Mouse (Mus musculus): ENCODE results near the gene Ifit3b. TPM values are rescaled to one million over a fixed set of nuclear protein-coding genes. Genes with fewer than 3 reads are reported as not detected.
"Not testable (repeated sequence)": the region's sequence is repeated elsewhere in the genome, so short reads cannot be mapped to it uniquely, and the experiment has no call there.

Gene Ifit3b
- polyA plus RNA-seq, 1 experiment from 2014 or later, result 0.52 TPM

DNA sequence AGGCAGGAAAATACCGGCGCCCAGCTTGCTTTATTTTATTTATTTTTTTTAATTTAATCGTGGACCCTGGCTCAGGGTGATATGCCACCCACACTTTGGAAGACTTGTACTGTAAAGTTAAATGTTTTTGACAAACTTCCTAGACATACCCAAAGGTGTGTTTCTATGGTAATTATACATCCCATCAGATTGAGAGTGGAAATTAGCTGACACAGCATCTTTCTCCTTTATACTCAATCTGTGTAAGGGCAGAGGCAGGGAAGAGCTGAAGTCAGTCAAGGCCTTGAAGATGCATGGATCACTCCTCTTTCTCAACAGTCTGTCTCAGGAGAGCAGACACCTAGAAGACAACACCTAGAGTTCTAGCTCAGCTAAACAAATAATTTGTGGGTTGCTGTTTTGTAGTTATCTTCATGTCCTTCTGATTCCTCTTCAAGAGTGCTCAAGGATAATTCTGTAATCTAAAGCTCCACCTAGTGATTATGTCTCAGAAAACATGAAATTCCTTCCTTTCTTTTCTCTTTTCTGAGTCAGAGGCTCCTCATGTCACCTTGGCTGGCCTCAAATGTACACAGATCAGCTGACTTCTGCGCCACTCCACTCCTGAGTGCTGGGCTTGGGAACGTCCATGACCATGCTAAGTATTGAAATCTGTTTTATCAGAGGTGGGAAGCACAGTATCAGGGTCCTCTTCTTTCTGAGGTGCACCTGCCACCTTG, 21.9 kb upstream of the Ifit3b start:
- WGBS, result 69% methylated on average over 5 of the region's 5 CpGs
- not testable (repeated sequence) for H3K4me1 ChIP-seq; ATAC-seq (ENCODE audit: insufficient number of reproducible peaks, low FRiP score, low TSS enrichment, low read depth); H3K27me3 ChIP-seq; H3K9ac ChIP-seq; H3K4me2 ChIP-seq (replicated peaks); H3K27ac ChIP-seq (replicated peaks); H3K9me3 ChIP-seq (replicated peaks); H3K4me3 ChIP-seq (replicated peaks); H3K36me3 ChIP-seq

DNA sequence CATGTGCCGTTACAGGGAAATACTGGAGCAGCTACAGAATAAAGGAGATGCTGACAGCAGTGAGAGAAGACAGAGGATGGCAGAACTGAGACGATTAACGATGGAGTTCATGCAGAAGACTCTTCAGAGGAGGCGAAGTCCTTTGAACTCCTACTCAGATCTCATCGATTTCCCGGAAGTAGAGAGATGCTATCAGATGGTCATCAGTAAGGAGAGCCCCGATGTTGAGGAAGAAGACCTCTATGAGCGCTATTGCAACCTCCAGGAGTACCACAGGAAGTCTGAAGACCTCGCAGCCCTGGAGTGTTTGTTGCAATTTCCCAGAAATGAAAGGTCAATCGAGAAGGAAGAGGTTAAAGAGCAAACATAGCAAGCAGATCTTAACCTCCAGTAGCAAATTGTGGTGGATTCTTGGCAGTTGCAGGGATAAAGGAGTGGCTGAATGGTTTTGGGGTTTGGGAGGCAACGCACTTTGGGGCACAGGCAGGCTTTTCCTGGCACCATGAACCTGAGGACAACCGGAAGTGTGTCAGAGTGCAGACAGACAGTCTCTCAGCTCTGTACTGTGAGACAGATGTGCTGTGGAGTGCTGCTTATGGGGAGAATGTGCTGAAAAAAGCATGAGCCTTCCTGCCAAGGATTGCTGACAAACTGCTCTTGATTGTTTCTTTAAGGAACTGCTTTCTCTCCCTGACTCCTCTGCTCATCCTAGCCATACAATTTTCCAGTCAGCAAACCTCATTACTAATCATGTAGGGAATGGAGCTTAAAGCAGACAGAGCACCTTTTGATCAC, 19.7 kb upstream of the Ifit3b start:
- H3K36me3 ChIP-seq; H3K27me3 ChIP-seq; H3K4me3 ChIP-seq (replicated peaks); H3K4me1 ChIP-seq; H3K9ac ChIP-seq; H3K9me3 ChIP-seq (replicated peaks); H3K4me2 ChIP-seq (replicated peaks): not testable (repeated sequence)
- ATAC-seq (ENCODE audit: insufficient number of reproducible peaks, low FRiP score, low TSS enrichment, low read depth), result peak; percentile 59; the same call in 1 of the 2 replicates
- peak overlapping the region; percentile 24; the same call in 1 of the 2 replicates for H3K27ac ChIP-seq (replicated peaks)
- 64% methylated on average over 7 of the region's 12 CpGs for WGBS

DNA sequence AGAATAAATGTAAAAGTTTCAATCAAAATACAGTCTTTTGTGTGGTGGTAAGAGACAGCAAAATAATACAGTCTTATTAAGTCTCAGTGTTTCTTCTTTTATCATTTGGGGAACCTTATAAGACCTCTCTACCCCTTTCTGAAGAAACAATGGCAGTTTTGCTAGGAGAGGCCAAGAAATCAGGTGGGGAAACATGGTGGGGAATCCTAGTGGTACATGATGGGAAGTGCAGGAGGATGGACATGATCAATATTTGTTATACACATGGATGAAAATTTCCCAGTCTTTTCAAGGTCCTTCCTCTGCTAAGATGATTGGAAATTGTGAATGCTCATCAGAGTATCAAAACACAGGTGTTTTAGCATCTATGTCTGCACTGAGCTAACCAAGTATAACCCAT, 18.8 kb upstream of the Ifit3b start:
- Histone ChIP-seq H3K4me3 (replicated peaks) (no peak overlapping the region), H3K27ac (replicated peaks) (no peak overlapping the region), H3K9ac (no peak overlapping the region), H3K36me3 (no peaks in the 10 kb centered on the region), H3K4me1 (peaks cover 6% of the 10 kb centered on the region; the same call in 1 of the 2 replicates), H3K27me3 (no peaks in the 10 kb centered on the region), H3K4me2 (replicated peaks) (no peak overlapping the region), H3K9me3 (replicated peaks) (no peaks in the 10 kb centered on the region)
- no peak for ATAC-seq (ENCODE audit: insufficient number of reproducible peaks, low FRiP score, low TSS enrichment, low read depth)

DNA sequence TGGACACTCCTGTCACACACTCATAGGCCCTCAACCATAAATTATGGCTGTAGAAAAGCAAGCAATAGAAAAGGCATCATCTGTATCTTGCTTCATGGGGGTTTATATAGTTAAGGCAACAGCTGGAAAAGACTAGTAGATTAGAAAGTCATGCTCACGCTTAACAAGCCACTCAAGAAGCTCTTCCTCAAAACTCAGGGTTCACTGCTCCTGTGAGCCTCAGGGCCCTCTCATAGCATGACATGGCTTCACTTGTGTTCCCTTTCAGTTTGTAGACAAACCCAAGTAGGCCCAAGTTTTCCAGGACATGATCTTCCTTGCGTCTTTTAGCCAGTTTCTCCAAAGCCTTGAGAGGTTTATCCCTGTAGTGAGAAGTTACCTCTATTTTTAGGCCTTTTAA, 14.3 kb upstream of the Ifit3b start:
- no peaks in the 10 kb centered on the region for H3K27me3 ChIP-seq

DNA sequence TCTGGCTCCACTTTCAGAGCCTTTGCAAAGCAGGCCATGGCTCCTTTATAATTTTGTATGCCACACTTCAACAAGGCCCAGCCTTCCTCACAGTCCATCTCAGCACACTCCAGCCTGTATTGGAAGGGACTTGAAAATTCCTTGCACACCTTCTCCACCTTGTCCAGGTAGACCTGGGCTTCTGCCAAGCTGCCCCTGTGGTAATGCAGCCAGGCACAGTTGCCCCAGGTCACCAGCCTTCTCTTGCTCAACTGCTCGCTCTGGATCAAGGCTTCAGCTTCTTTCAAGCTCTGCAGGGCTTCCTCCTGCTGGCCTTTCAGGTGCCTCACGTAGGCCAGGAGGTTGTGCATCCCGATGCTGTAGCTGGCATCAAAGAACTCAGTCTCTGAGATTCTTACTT, 13.2 kb upstream of the Ifit3b start:
- H3K27ac ChIP-seq (replicated peaks); H3K9me3 ChIP-seq (replicated peaks); H3K4me1 ChIP-seq; H3K36me3 ChIP-seq; H3K27me3 ChIP-seq; ATAC-seq (ENCODE audit: insufficient number of reproducible peaks, low FRiP score, low TSS enrichment, low read depth); H3K4me3 ChIP-seq (replicated peaks); H3K4me2 ChIP-seq (replicated peaks); H3K9ac ChIP-seq: not testable (repeated sequence)
- 66% methylated on average over 3 of the region's 3 CpGs for WGBS

More for the DNA sequence above, 14.3 kb upstream of the Ifit3b start:
- WGBS, result 87% methylated on average over 2 of the region's 2 CpGs
- no peak for ATAC-seq (ENCODE audit: insufficient number of reproducible peaks, low FRiP score, low TSS enrichment, low read depth)
- Histone ChIP-seq H3K27ac (replicated peaks) (no peak overlapping the region), H3K9me3 (replicated peaks) (no peaks in the 10 kb centered on the region), H3K4me3 (replicated peaks) (no peak overlapping the region), H3K36me3 (no peaks in the 10 kb centered on the region), H3K4me1 (peaks cover 4% of the 10 kb centered on the region; the same call in 1 of the 2 replicates), H3K9ac (no peak overlapping the region), H3K4me2 (replicated peaks) (no peak overlapping the region)

DNA sequence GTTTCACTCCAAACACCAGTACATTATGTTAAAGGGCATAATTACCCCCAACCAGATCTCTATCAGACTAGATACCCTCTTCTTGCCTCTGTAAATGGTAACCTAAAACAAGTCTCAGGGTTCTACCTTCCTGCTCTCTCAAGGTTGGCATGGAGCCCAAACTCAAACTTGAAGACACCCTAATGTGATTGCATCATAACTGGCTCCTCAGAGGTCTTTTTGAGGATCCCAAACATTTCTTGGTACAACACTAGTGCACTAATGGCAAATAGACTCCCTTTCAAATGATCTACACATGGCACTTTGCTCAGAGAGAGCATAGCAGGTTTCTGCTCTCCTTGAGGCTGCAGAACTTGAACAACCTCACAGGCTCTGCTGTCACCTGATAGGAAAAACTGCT, 11.0 kb upstream of the Ifit3b start:
- Histone ChIP-seq H3K27ac (replicated peaks) (no peak overlapping the region), H3K4me1 (peaks cover 4% of the 10 kb centered on the region; the same call in 1 of the 2 replicates), H3K9me3 (replicated peaks) (no peaks in the 10 kb centered on the region), H3K9ac (no peak overlapping the region), H3K4me2 (replicated peaks) (no peak overlapping the region), H3K4me3 (replicated peaks) (no peak overlapping the region), H3K27me3 (no peaks in the 10 kb centered on the region), H3K36me3 (no peaks in the 10 kb centered on the region)
- ATAC-seq (ENCODE audit: insufficient number of reproducible peaks, low FRiP score, low TSS enrichment, low read depth), result no peak

DNA sequence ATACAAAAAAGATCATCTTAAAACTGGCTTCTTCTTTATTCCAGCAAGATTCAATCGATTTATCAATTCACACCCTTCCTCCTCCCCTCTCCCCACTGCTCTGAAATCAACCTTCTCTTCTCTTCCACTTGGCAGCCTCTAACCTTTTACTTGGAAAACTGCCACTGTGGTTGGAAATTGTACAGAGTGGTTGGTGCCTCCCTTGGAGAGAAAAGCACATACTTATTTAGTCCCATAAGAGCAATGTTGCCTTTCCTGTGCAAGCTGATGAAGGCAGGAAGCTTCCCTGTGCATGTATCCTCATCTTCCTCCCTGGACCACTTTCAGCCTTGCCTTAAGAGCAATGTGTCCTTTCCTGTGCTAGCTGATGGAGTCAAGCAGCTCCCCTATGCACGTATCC, 9.4 kb upstream of the Ifit3b start:
- Histone ChIP-seq H3K4me3 (replicated peaks) (no peak overlapping the region), H3K36me3 (no peaks in the 10 kb centered on the region), H3K4me2 (replicated peaks) (no peak overlapping the region), H3K27me3 (no peaks in the 10 kb centered on the region), H3K9ac (no peak overlapping the region), H3K9me3 (replicated peaks) (no peaks in the 10 kb centered on the region), H3K27ac (replicated peaks) (no peak overlapping the region), H3K4me1 (peaks cover 4% of the 10 kb centered on the region; the same call in 1 of the 2 replicates)
- WGBS, result 65% methylated on average over 2 of the region's 2 CpGs
- ATAC-seq (ENCODE audit: insufficient number of reproducible peaks, low FRiP score, low TSS enrichment, low read depth), result peak; percentile 37; the same call in 1 of the 2 replicates

DNA sequence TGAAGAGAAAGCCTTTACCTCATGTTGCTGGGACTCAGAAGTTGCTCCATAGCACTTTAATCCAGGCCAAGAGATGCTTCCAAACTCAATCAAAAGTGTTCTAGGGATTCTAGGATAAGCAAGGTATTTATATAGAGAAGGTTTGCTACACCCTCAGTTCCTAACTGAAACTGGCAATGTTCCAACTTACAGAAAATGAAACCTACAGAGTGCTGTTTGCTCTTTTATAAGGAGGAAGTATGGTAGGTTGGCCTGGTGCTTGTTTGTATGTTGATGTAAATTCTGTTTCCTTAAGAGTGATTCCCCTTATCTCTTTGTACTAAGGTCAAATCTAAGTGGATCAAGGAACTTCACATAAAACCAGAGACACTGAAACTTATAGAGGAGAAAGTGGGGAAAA, 8.5 kb upstream of the Ifit3b start:
- H3K9ac ChIP-seq; H3K4me1 ChIP-seq; H3K4me2 ChIP-seq (replicated peaks); H3K9me3 ChIP-seq (replicated peaks); H3K36me3 ChIP-seq; H3K4me3 ChIP-seq (replicated peaks); H3K27me3 ChIP-seq; ATAC-seq (ENCODE audit: insufficient number of reproducible peaks, low FRiP score, low TSS enrichment, low read depth); H3K27ac ChIP-seq (replicated peaks): not testable (repeated sequence)

DNA sequence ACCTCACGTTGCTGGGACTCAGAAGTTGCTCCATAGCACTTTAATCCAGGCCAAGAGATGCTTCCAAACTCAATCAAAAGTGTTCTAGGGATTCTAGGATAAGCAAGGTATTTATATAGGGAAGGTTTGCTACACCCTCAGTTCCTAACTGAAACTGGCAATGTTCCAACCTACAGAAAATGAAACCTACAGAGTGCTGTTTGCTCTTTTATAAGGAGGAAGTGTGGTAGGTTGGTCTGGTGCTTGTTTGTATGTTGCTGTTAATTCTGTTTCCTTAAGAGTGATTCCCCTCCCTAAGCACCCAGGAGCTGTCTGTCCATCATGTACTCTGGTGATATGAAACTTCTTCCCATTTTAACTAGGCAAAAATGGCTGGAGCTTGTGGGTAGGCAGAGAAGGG, 5.9 kb upstream of the Ifit3b start, which contains the start of gene Ifit1bl1:
Ifit1bl1 (minus strand) TSS at position 69 of the 400 bp plus-strand sequence.
- 49% methylated on average over 1 of the region's 1 CpGs for WGBS
- not testable (repeated sequence) for H3K27me3 ChIP-seq; ATAC-seq (ENCODE audit: insufficient number of reproducible peaks, low FRiP score, low TSS enrichment, low read depth); H3K4me1 ChIP-seq; H3K9ac ChIP-seq; H3K9me3 ChIP-seq (replicated peaks); H3K4me3 ChIP-seq (replicated peaks); H3K27ac ChIP-seq (replicated peaks); H3K36me3 ChIP-seq; H3K4me2 ChIP-seq (replicated peaks)

DNA sequence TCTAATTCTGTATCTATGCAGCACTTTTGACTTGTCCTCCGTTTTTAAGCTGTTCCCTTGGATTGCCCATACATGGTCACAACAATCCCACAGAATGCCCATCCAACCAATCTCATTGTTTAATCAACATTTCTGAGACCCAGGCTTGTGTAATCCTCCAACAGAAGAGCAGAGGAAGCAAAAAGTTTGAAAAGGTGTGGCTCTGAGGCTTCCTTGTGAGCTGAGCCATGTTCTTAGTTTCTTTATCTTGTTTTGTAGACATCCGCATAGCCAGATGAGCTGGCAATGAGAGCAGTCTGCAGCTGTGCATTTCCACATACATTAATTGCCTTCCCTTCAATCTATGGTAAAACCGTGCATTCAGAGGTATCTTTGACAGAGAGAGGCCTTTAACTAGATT, 2.3 kb upstream of the Ifit3b start:
- no peaks in the 10 kb centered on the region for H3K9me3 ChIP-seq (replicated peaks)
- H3K4me3 ChIP-seq (replicated peaks), result no peak overlapping the region
- H3K36me3 ChIP-seq, result no peaks in the 10 kb centered on the region
- H3K9ac ChIP-seq, result no peak overlapping the region
- WGBS, result 86% methylated on average over 3 of the region's 3 CpGs
- no peaks in the 10 kb centered on the region for H3K4me1 ChIP-seq
- H3K27ac ChIP-seq (replicated peaks), result no peak overlapping the region
- no peak for ATAC-seq (ENCODE audit: insufficient number of reproducible peaks, low FRiP score, low TSS enrichment, low read depth)
- H3K4me2 ChIP-seq (replicated peaks), result no peak overlapping the region
- no peaks in the 10 kb centered on the region for H3K27me3 ChIP-seq

DNA sequence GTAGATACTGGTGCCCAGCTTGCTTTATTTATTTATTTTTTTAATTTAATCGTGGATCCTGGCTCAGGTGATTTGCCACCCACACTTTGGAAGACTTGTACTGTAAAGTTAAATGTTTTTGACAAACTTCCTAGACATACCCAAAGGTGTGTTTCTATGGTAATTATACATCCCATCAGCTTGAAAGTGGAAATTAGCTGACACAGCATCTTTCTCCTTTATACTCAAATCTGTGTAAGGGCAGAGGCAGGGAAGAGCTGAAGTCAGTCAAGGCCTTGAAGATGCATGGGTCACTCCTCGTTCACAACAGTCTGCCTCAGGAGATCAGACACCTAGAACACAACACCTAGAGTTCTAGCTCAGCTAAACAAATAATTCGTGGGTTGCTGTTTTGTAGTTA, 2.3 kb downstream of the Ifit3b start:
- not testable (repeated sequence) for H3K36me3 ChIP-seq; H3K27ac ChIP-seq (replicated peaks); H3K4me2 ChIP-seq (replicated peaks); H3K4me1 ChIP-seq; H3K9me3 ChIP-seq (replicated peaks); H3K27me3 ChIP-seq; H3K9ac ChIP-seq; ATAC-seq (ENCODE audit: insufficient number of reproducible peaks, low FRiP score, low TSS enrichment, low read depth); H3K4me3 ChIP-seq (replicated peaks)
- 69% methylated on average over 3 of the region's 3 CpGs for WGBS
